Mouse (Mus musculus) liver, adult 2 months (tissue): ENCODE measurements at regions not wholly inside any gene's neighbourhood (a gene's known extent, or its start where the extent isn't known, plus 50 kb on each side); places are given as distances from the start of the nearest gene placed in this dataset.

Experiments
- CTCF ChIP-seq: fragments of 200-500 bp; IDR thresholded peaks from 2 replicates; pipeline ENCODE4 v1.5.1; 2011; ENCODE audit warnings: low read depth, low read length, control low read depth
- POLR2A ChIP-seq: fragments of 200-500 bp; IDR thresholded peaks from 2 replicates; pipeline ENCODE4 v1.6.1; 2011; ENCODE audit warnings: low read length, control low read depth; ENCODE audit not compliant: insufficient read depth; ENCODE audit errors: extremely low read depth

DNA sequence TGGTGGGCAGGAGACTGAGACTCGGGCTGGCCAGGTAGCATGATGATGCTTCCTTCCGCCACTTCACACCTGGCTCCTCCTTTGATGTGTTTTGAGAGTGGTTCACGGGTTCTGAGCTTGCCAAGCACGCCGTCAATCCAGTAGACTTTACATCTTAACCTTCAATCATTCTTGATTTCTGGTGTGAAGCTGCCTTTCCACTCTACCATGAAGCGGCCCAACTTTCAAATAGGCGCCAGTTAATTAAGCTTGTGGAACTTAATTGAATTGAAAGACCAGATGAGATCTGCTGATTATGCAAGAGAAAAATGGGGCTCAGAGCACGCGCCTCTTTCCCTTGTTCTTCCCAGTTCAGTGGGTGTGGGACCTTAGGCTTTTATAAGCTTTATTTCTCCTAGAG is 247.1 kb upstream of the Slc24a5 start:
- no peak for TF ChIP-seq CTCF
- TF ChIP-seq POLR2A: no peak
